Mouse (Mus musculus) kidney, adult 2 months (tissue): ENCODE data around the gene Pdk2.

ENCODE experiments used
- CTCF ChIP-seq: fragments of 200-500 bp; conservative IDR thresholded peaks from 2 replicates; pipeline ENCODE4 v1.5.1; 2011; ENCODE audit warnings: low read depth, mild to moderate bottlenecking, control low read depth, low read length, moderate library complexity, mixed read lengths; ENCODE audit not compliant: insufficient read depth, insufficient read length
- POLR2A ChIP-seq: fragments of 200-500 bp; IDR thresholded peaks from one replicate; pipeline ENCODE4 v1.6.1; 2011; ENCODE audit warnings: low read depth, low read length, control low read depth

DNA sequence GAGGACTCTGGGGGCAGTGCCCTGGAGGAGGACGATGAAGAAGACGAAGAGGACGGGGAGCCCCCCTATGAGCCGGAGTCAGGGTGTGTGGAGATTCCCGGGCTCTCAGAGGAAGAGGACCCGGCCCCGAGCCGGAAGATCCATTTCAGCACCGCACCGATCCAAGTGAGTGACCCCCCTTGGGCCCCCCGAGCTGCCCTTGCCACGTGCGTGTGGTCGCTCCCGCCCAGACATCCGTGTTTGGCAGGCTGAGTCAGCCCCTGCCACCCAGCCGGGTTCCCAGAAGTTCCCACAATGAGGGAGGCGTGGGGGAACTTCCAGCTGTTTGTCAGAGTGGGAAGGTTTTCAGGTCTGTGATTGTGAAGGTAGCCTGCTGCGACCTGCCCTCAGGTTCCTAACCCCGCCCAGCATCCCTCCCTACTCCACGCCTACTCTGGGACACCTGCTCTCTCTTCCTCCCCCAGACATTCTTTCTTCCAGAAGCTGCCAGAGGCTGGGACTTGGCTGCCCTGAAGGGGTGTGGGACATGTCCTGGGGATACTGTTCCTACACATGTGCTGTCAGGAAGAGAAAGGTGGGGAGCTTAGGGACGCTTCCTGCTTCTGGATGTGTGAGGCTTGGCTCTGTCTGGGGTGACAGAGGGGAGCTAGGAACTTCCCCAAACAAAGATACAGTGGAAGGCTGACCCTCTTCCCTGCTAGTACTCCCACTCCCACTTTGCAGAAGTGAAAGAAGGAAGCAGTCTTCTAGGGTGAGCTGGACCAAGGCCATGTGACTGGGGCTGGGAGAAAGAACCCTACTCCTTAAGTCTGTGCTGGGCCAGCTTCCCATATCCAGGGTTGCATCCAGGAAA, 48.2 kb downstream of the Pdk2 start:
- TF ChIP-seq CTCF (no peak), POLR2A (peak; percentile 50)
